Mouse (Mus musculus): Measurements from ENCODE around the gene Tnik. TPM values are rescaled to one million over a fixed set of nuclear protein-coding genes. Genes with fewer than 3 reads are reported as not detected.

Tnik gene
- polyA plus RNA-seq, 1 experiment from 2014 or later = 18.3 TPM

GRCm38 (mm10) chr3:28383526-28384126 is 120.6 kb downstream of the Tnik start:
- no peak overlapping the region for H3K4me2 ChIP-seq (replicated peaks)
- no peak overlapping the region for H3K9ac ChIP-seq
- WGBS = 49% methylated on average over 11 of the region's 11 CpGs
- no peaks in the 10 kb centered on the region for H3K9me3 ChIP-seq
- no peaks in the 10 kb centered on the region; the same call in 1 of the 2 replicates for H3K4me1 ChIP-seq
- no peak overlapping the region for H3K27ac ChIP-seq
- H3K36me3 ChIP-seq = no peaks in the 10 kb centered on the region
- no peaks in the 10 kb centered on the region for H3K27me3 ChIP-seq
- ATAC-seq (ENCODE audit: insufficient number of reproducible peaks, insufficient read depth, low FRiP score, low TSS enrichment) = no peak
- H3K4me3 ChIP-seq = no peak overlapping the region

- H3K27ac ChIP-seq = no peak overlapping the region
- H3K9ac ChIP-seq = no peak overlapping the region
- no peaks in the 10 kb centered on the region for H3K9me3 ChIP-seq
- WGBS = 93% methylated on average over 10 of the region's 10 CpGs
- H3K4me3 ChIP-seq = no peak overlapping the region
- no peaks in the 10 kb centered on the region for H3K27me3 ChIP-seq
- H3K4me2 ChIP-seq (replicated peaks) = no peak overlapping the region
- ATAC-seq (ENCODE audit: insufficient number of reproducible peaks, insufficient read depth, low FRiP score, low TSS enrichment) = no peak
- no peaks in the 10 kb centered on the region for H3K36me3 ChIP-seq
- H3K4me1 ChIP-seq = no peaks in the 10 kb centered on the region; the same call in 1 of the 2 replicates
Observed at GRCm38 (mm10) chr3:28385199-28385975, 122.4 kb downstream of the Tnik start.

GRCm38 (mm10) chr3:28388540-28388939 is 125.5 kb downstream of the Tnik start:
- H3K9me3 ChIP-seq = no peaks in the 10 kb centered on the region
- WGBS = 84% methylated on average over 3 of the region's 3 CpGs
- H3K27ac ChIP-seq = no peak overlapping the region
- H3K4me2 ChIP-seq (replicated peaks) = no peak overlapping the region
- ATAC-seq (ENCODE audit: insufficient number of reproducible peaks, insufficient read depth, low FRiP score, low TSS enrichment) = no peak
- H3K4me3 ChIP-seq = no peak overlapping the region
- no peak overlapping the region for H3K9ac ChIP-seq
- no peaks in the 10 kb centered on the region for H3K36me3 ChIP-seq
- no peaks in the 10 kb centered on the region for H3K27me3 ChIP-seq
- no peaks in the 10 kb centered on the region for H3K4me1 ChIP-seq

- no peaks in the 10 kb centered on the region for H3K9me3 ChIP-seq
- no peaks in the 10 kb centered on the region for H3K27me3 ChIP-seq
- no peak overlapping the region for H3K4me3 ChIP-seq
- ATAC-seq (ENCODE audit: insufficient number of reproducible peaks, insufficient read depth, low FRiP score, low TSS enrichment) = no peak
- no peak overlapping the region for H3K4me2 ChIP-seq (replicated peaks)
- H3K9ac ChIP-seq = no peak overlapping the region
- 91% methylated on average over 2 of the region's 2 CpGs for WGBS
- H3K27ac ChIP-seq = no peak overlapping the region
- no peaks in the 10 kb centered on the region for H3K36me3 ChIP-seq
- H3K4me1 ChIP-seq = no peaks in the 10 kb centered on the region
Observed at GRCm38 (mm10) chr3:28390183-28390582, 127.2 kb downstream of the Tnik start.

- Histone ChIP-seq H3K27ac (no peak overlapping the region), H3K4me2 (replicated peaks) (no peak overlapping the region), H3K4me3 (no peak overlapping the region), H3K9ac (no peak overlapping the region), H3K27me3 (no peaks in the 10 kb centered on the region), H3K9me3 (no peaks in the 10 kb centered on the region), H3K4me1 (no peaks in the 10 kb centered on the region), H3K36me3 (no peaks in the 10 kb centered on the region)
- no peak for ATAC-seq (ENCODE audit: insufficient number of reproducible peaks, insufficient read depth, low FRiP score, low TSS enrichment)
Observed at GRCm38 (mm10) chr3:28392542-28392941, 129.5 kb downstream of the Tnik start.

GRCm38 (mm10) chr3:28398781-28399180 is 135.8 kb downstream of the Tnik start:
- ATAC-seq (ENCODE audit: insufficient number of reproducible peaks, insufficient read depth, low FRiP score, low TSS enrichment) = no peak
- Histone ChIP-seq H3K9me3 (no peaks in the 10 kb centered on the region), H3K9ac (no peak overlapping the region), H3K4me2 (replicated peaks) (no peak overlapping the region), H3K4me3 (no peak overlapping the region), H3K4me1 (peaks cover 7% of the 10 kb centered on the region; the same call in 1 of the 2 replicates), H3K36me3 (no peaks in the 10 kb centered on the region), H3K27ac (no peak overlapping the region), H3K27me3 (no peaks in the 10 kb centered on the region)
- WGBS = 74% methylated on average over 1 of the region's 1 CpGs

- 91% methylated on average over 9 of the region's 9 CpGs for WGBS
- Histone ChIP-seq H3K4me1 (peaks cover 7% of the 10 kb centered on the region; the same call in 1 of the 2 replicates), H3K9me3 (no peaks in the 10 kb centered on the region), H3K4me3 (no peak overlapping the region), H3K4me2 (replicated peaks) (no peak overlapping the region), H3K27me3 (no peaks in the 10 kb centered on the region), H3K9ac (no peak overlapping the region), H3K36me3 (no peaks in the 10 kb centered on the region), H3K27ac (no peak overlapping the region)
- ATAC-seq (ENCODE audit: insufficient number of reproducible peaks, insufficient read depth, low FRiP score, low TSS enrichment) = no peak
Observed at GRCm38 (mm10) chr3:28399593-28400216, 136.7 kb downstream of the Tnik start.

- Histone ChIP-seq H3K27ac (no peak overlapping the region), H3K36me3 (no peaks in the 10 kb centered on the region), H3K4me3 (no peak overlapping the region), H3K9ac (no peak overlapping the region), H3K27me3 (no peaks in the 10 kb centered on the region), H3K4me2 (replicated peaks) (no peak overlapping the region), H3K9me3 (no peaks in the 10 kb centered on the region), H3K4me1 (peaks cover 7% of the 10 kb centered on the region; the same call in 1 of the 2 replicates)
- WGBS = 77% methylated on average over 9 of the region's 9 CpGs
- no peak for ATAC-seq (ENCODE audit: insufficient number of reproducible peaks, insufficient read depth, low FRiP score, low TSS enrichment)
Observed at GRCm38 (mm10) chr3:28401335-28401734, 138.3 kb downstream of the Tnik start.

GRCm38 (mm10) chr3:28402221-28402620 is 139.2 kb downstream of the Tnik start:
- H3K27ac ChIP-seq = no peak overlapping the region
- WGBS = 65% methylated on average over 6 of the region's 6 CpGs
- no peaks in the 10 kb centered on the region for H3K36me3 ChIP-seq
- no peak overlapping the region for H3K4me3 ChIP-seq
- no peak for ATAC-seq (ENCODE audit: insufficient number of reproducible peaks, insufficient read depth, low FRiP score, low TSS enrichment)
- no peak overlapping the region for H3K9ac ChIP-seq
- no peaks in the 10 kb centered on the region for H3K9me3 ChIP-seq
- no peak overlapping the region for H3K4me2 ChIP-seq (replicated peaks)
- H3K4me1 ChIP-seq = peaks cover 7% of the 10 kb centered on the region; the same call in 1 of the 2 replicates
- no peaks in the 10 kb centered on the region for H3K27me3 ChIP-seq

GRCm38 (mm10) chr3:28405391-28405790 is 142.4 kb downstream of the Tnik start:
- Histone ChIP-seq H3K27me3 (no peaks in the 10 kb centered on the region), H3K36me3 (no peaks in the 10 kb centered on the region)

GRCm38 (mm10) chr3:28408859-28409459 is 145.9 kb downstream of the Tnik start:
- Histone ChIP-seq H3K9ac (no peak overlapping the region), H3K9me3 (no peaks in the 10 kb centered on the region), H3K4me1 (no peaks in the 10 kb centered on the region), H3K36me3 (no peaks in the 10 kb centered on the region), H3K27me3 (no peaks in the 10 kb centered on the region), H3K27ac (0 out of 2 replicates have a peak overlapping the region, but pooled peaks have one; percentile 31), H3K4me2 (replicated peaks) (peak overlapping the region; percentile 9; the same call in 1 of the 2 replicates), H3K4me3 (no peak overlapping the region)
- WGBS = 28% methylated on average over 12 of the region's 12 CpGs
- peak; percentile 93 for ATAC-seq (ENCODE audit: insufficient number of reproducible peaks, insufficient read depth, low FRiP score, low TSS enrichment)

More at GRCm38 (mm10) chr3:28405391-28405790, 142.4 kb downstream of the Tnik start:
- Histone ChIP-seq H3K9ac (no peak overlapping the region), H3K9me3 (no peaks in the 10 kb centered on the region), H3K27ac (no peak overlapping the region), H3K4me2 (replicated peaks) (no peak overlapping the region), H3K4me1 (peaks cover 7% of the 10 kb centered on the region; the same call in 1 of the 2 replicates), H3K4me3 (no peak overlapping the region)
- no peak for ATAC-seq (ENCODE audit: insufficient number of reproducible peaks, insufficient read depth, low FRiP score, low TSS enrichment)
- WGBS = 74% methylated on average over 2 of the region's 2 CpGs

Measured in embryonic facial prominence, embryonic 12.5 days (tissue).